Mouse (Mus musculus): ENCODE measurements around the gene B230118H07Rik. TPM values are rescaled to one million over a fixed set of nuclear protein-coding genes. Genes with fewer than 3 reads are reported as not detected.

The B230118H07Rik gene
- total and polyA plus RNA-seq, 3 experiments, result 5.0 to 12.6 (median 9.7) TPM

- Histone ChIP-seq H3K36me3 (replicated peaks in 1 of 2; ENCODE audit: control insufficient read depth in 1 of 2, insufficient read depth in 1 of 2, low read length in 1 of 2) (no peaks in the 10 kb centered on the region), H3K9me3 (replicated peaks; ENCODE audit: low read length) (no peaks in the 10 kb centered on the region), H3K79me2 (replicated peaks; ENCODE audit: control insufficient read depth, extremely low read depth, insufficient read depth, poor library complexity, severe bottlenecking) (no peaks in the 10 kb centered on the region), H3K9ac (ENCODE audit: insufficient read depth, low read depth) (no peak overlapping the region), H3K27ac (ENCODE audit: insufficient read depth, low read depth) (no peak overlapping the region), H3K4me3 (replicated peaks in 1 of 3; ENCODE audit: low read depth in 2 of 3, low read length in 2 of 3, poor library complexity in 1 of 3) (no peak overlapping the region), H3K4me1 (ENCODE audit: control insufficient read depth in 1 of 2, insufficient read depth in 2 of 2) (no peaks in the 10 kb centered on the region), H3K4me2 (ENCODE audit: insufficient read depth, low read depth, poor library complexity, severe bottlenecking) (no peak overlapping the region), H3K27me3 (replicated peaks) (peaks cover 15% of the 10 kb centered on the region)
- in situ Hi-C loops (cut with MboI; ENCODE audit: low pct_ligation_motif_present, low pct_unique_long_range_greater_than_20kb, low sequenced_read_pairs) (no loop called here), dilution Hi-C loops (cut with MboI; ENCODE audit: extremely low pct_ligation_motif_present, extremely low pct_unique_long_range_greater_than_20kb, low sequenced_read_pairs) (no loop called here)
- TF ChIP-seq MAX (IDR thresholded peaks at IDR 0.05; ENCODE audit: low read length) (no peak), ZMIZ1 (IDR thresholded peaks at IDR 0.05; ENCODE audit: low read depth, low read length) (no peak), ETS1 (conservative IDR thresholded peaks at IDR 0.05; ENCODE audit: low read depth, low read length) (no peak), HCFC1 (IDR thresholded peaks at IDR 0.05; ENCODE audit: low read depth, low read length) (no peak), E2F4 (IDR thresholded peaks at IDR 0.05; ENCODE audit: insufficient replicate concordance, low read depth, low read length) (no peak), JUND (conservative IDR thresholded peaks at IDR 0.05; ENCODE audit: low read depth, low read length) (no peak), RCOR1 (conservative IDR thresholded peaks at IDR 0.05; ENCODE audit: low read depth, low read length) (no peak), JUN (IDR thresholded peaks at IDR 0.05; ENCODE audit: insufficient read depth, low read depth, low read length) (no peak), USF2 (conservative IDR thresholded peaks at IDR 0.05; ENCODE audit: low read depth, low read length) (no peak), ELF1 (IDR thresholded peaks at IDR 0.05; ENCODE audit: low read depth, low read length) (no peak), NELFE (IDR thresholded peaks at IDR 0.05; ENCODE audit: low read depth, low read length) (no peak), CHD1 (IDR thresholded peaks at IDR 0.05; ENCODE audit: low read depth, low read length) (no peak)
- DNase-seq (ENCODE audit: extremely low read depth), result no peak
These were observed 56.4 kb downstream of the B230118H07Rik start for GRCm38 (mm10) chr2:101592886-101593285.

- Histone ChIP-seq H3K4me2 (ENCODE audit: insufficient read depth, low read depth, poor library complexity, severe bottlenecking) (no peak overlapping the region), H3K9me3 (replicated peaks; ENCODE audit: low read length) (no peaks in the 10 kb centered on the region), H3K9ac (ENCODE audit: insufficient read depth, low read depth) (no peak overlapping the region), H3K79me2 (replicated peaks; ENCODE audit: control insufficient read depth, extremely low read depth, insufficient read depth, poor library complexity, severe bottlenecking) (no peaks in the 10 kb centered on the region), H3K27ac (ENCODE audit: insufficient read depth, low read depth) (no peak overlapping the region), H3K36me3 (replicated peaks in 1 of 2; ENCODE audit: control insufficient read depth in 1 of 2, insufficient read depth in 1 of 2, low read length in 1 of 2) (no peaks in the 10 kb centered on the region), H3K27me3 (replicated peaks) (peaks cover 15% of the 10 kb centered on the region), H3K4me1 (ENCODE audit: control insufficient read depth in 1 of 2, insufficient read depth in 2 of 2) (no peaks in the 10 kb centered on the region), H3K4me3 (replicated peaks in 1 of 3; ENCODE audit: low read depth in 2 of 3, low read length in 2 of 3, poor library complexity in 1 of 3) (no peak overlapping the region)
- in situ Hi-C loops (cut with MboI; ENCODE audit: low pct_ligation_motif_present, low pct_unique_long_range_greater_than_20kb, low sequenced_read_pairs), result no loop called here
- TF ChIP-seq PAX5 (IDR thresholded peaks at IDR 0.05; ENCODE audit: low read length), result no peak
- no peak for TF ChIP-seq TCF12 (IDR thresholded peaks at IDR 0.05; ENCODE audit: low read depth, low read length)
- TF ChIP-seq ETS1 (conservative IDR thresholded peaks at IDR 0.05; ENCODE audit: low read depth, low read length), result no peak
- no peak for TF ChIP-seq KAT2A (IDR thresholded peaks at IDR 0.05; ENCODE audit: insufficient replicate concordance, low read length)
- no peak for TF ChIP-seq ZNF384 (IDR thresholded peaks at IDR 0.05; ENCODE audit: low read depth, low read length)
- TF ChIP-seq NRF1 (IDR thresholded peaks at IDR 0.05; ENCODE audit: low read depth, low read length), result no peak
- no peak for TF ChIP-seq HCFC1 (IDR thresholded peaks at IDR 0.05; ENCODE audit: low read depth, low read length)
- TF ChIP-seq RAD21 (IDR thresholded peaks at IDR 0.05; ENCODE audit: low read depth, low read length), result no peak
- no peak for TF ChIP-seq IRF4 (IDR thresholded peaks at IDR 0.05; ENCODE audit: low read depth, low read length)
- TF ChIP-seq BHLHE40 (IDR thresholded peaks at IDR 0.05; ENCODE audit: low read depth, low read length), result no peak
- no peak for TF ChIP-seq ZMIZ1 (IDR thresholded peaks at IDR 0.05; ENCODE audit: low read depth, low read length)
- no peak for TF ChIP-seq POLR2AphosphoS2 (IDR thresholded peaks at IDR 0.05; ENCODE audit: low read depth, low read length)
- no peak for TF ChIP-seq MYC (IDR thresholded peaks at IDR 0.05; ENCODE audit: low read depth, low read length)
- TF ChIP-seq GABPA (IDR thresholded peaks at IDR 0.05; ENCODE audit: insufficient replicate concordance, low read depth, low read length), result no peak
- TF ChIP-seq JUND (conservative IDR thresholded peaks at IDR 0.05; ENCODE audit: low read depth, low read length), result no peak
- TF ChIP-seq MXI1 (IDR thresholded peaks at IDR 0.05; ENCODE audit: low read depth, low read length), result no peak
- TF ChIP-seq UBTF (IDR thresholded peaks at IDR 0.05; ENCODE audit: low read depth, low read length), result no peak
- TF ChIP-seq E2F4 (IDR thresholded peaks at IDR 0.05; ENCODE audit: insufficient replicate concordance, low read depth, low read length), result no peak
- no peak for TF ChIP-seq CHD1 (IDR thresholded peaks at IDR 0.05; ENCODE audit: low read depth, low read length)
- no peak for TF ChIP-seq SIN3A (IDR thresholded peaks at IDR 0.05; ENCODE audit: low read length)
- no peak for DNase-seq (ENCODE audit: extremely low read depth)
- dilution Hi-C loops (cut with MboI; ENCODE audit: extremely low pct_ligation_motif_present, extremely low pct_unique_long_range_greater_than_20kb, low sequenced_read_pairs), result no loop called here
These were observed 57.1 kb downstream of the B230118H07Rik start for GRCm38 (mm10) chr2:101592023-101592841.
